22 mouse cellular contexts compared by ENCODE assay signal in genomic region chr15:12438691-12439090, GRCm38 (mm10).
DNase-seq lines count a peak whose midpoint lies in the region; ATAC-seq and TF ChIP-seq lines count a peak whose summit lies in the region.
"Had no signal": no experiment of that assay in that cellular context is flagged by ENCODE, and none has a peak within 500 bp of the region (broad histone marks: within the 10 kb centered on the region; RNA-seq: fewer than 3 reads in every experiment).

No protein-coding gene starts in this region.

- H3K27me3 ChIP-seq in limb, embryonic 15.5 days: no peaks in the 10 kb centered on the region
- no peaks in the 10 kb centered on the region for H3K27me3 ChIP-seq in limb, embryonic 10.5 days (ENCODE audit: low read depth, poor library complexity, severe bottlenecking)
- no peaks in the 10 kb centered on the region for H3K27me3 ChIP-seq in stomach, postnatal 0 days (ENCODE audit: control insufficient read depth, insufficient read depth, low read length)
- H3K27me3 ChIP-seq in midbrain, embryonic 15.5 days (replicated peaks): no peaks in the 10 kb centered on the region
- no peaks in the 10 kb centered on the region for H3K27me3 ChIP-seq in intestine, postnatal 0 days (replicated peaks; ENCODE audit: control insufficient read depth, insufficient read depth, low read length)
- H3K27me3 ChIP-seq: embryonic facial prominence, embryonic 12.5 days; heart, embryonic 12.5 days; neural tube, embryonic 12.5 days; Patski had no signal

- TF ChIP-seq EP300 in stomach, postnatal 0 days (optimal IDR thresholded peaks at IDR 0.05): no peak

- no peaks in the 10 kb centered on the region for H3K9me3 ChIP-seq in limb, embryonic 15.5 days
- H3K9me3 ChIP-seq in limb, embryonic 10.5 days (replicated peaks): no peaks in the 10 kb centered on the region
- no peaks in the 10 kb centered on the region for H3K9me3 ChIP-seq in stomach, postnatal 0 days (ENCODE audit: control insufficient read depth, low read length)
- no peaks in the 10 kb centered on the region for H3K9me3 ChIP-seq in midbrain, embryonic 15.5 days
- H3K9me3 ChIP-seq in intestine, postnatal 0 days (ENCODE audit: control insufficient read depth): no peaks in the 10 kb centered on the region
- H3K9me3 ChIP-seq: embryonic facial prominence, embryonic 12.5 days; heart, embryonic 12.5 days; neural tube, embryonic 12.5 days had no signal

- H3K9ac ChIP-seq in limb, embryonic 15.5 days: no peak overlapping the region
- no peak overlapping the region for H3K9ac ChIP-seq in stomach, postnatal 0 days (ENCODE audit: low read length)
- no peak overlapping the region for H3K9ac ChIP-seq in midbrain, embryonic 15.5 days
- H3K9ac ChIP-seq in intestine, postnatal 0 days (ENCODE audit: low read depth, low read length): no peak overlapping the region
- H3K9ac ChIP-seq: embryonic facial prominence, embryonic 12.5 days; heart, embryonic 12.5 days; hindbrain, embryonic 14.5 days; neural tube, embryonic 12.5 days had no signal

- peak overlapping the region; percentile 65; the same call in 1 of the 2 replicates for H3K27ac ChIP-seq in limb, embryonic 15.5 days
- no peak overlapping the region; the same call in 1 of the 2 replicates for H3K27ac ChIP-seq in limb, embryonic 10.5 days
- peak overlapping the region; percentile 50 for H3K27ac ChIP-seq in stomach, postnatal 0 days (replicated peaks)
- no peak overlapping the region for H3K27ac ChIP-seq in midbrain, embryonic 15.5 days
- no peak overlapping the region for H3K27ac ChIP-seq in intestine, postnatal 0 days (ENCODE audit: low read depth, low read length)
- H3K27ac ChIP-seq: embryonic facial prominence, embryonic 12.5 days; hindbrain, embryonic 14.5 days; layer of hippocampus, adult 2 months; neural tube, embryonic 12.5 days had no signal

- no peak overlapping the region for H3K4me2 ChIP-seq in limb, embryonic 15.5 days
- H3K4me2 ChIP-seq in stomach, postnatal 0 days (replicated peaks; ENCODE audit: low read depth): no peak overlapping the region
- no peak overlapping the region for H3K4me2 ChIP-seq in midbrain, embryonic 15.5 days
- H3K4me2 ChIP-seq in intestine, postnatal 0 days (replicated peaks; ENCODE audit: low read depth): no peak overlapping the region
- H3K4me2 ChIP-seq: embryonic facial prominence, embryonic 12.5 days; heart, embryonic 12.5 days; hindbrain, embryonic 14.5 days; neural tube, embryonic 12.5 days had no signal

- H3K36me3 ChIP-seq in limb, embryonic 15.5 days: no peaks in the 10 kb centered on the region
- H3K36me3 ChIP-seq in limb, embryonic 10.5 days: no peaks in the 10 kb centered on the region; the same call in 1 of the 2 replicates
- no peaks in the 10 kb centered on the region for H3K36me3 ChIP-seq in stomach, postnatal 0 days (ENCODE audit: control insufficient read depth, insufficient read depth, low read length)
- H3K36me3 ChIP-seq in midbrain, embryonic 15.5 days (replicated peaks): no peaks in the 10 kb centered on the region
- H3K36me3 ChIP-seq in intestine, postnatal 0 days (ENCODE audit: control insufficient read depth, insufficient read depth): no peaks in the 10 kb centered on the region
- H3K36me3 ChIP-seq: embryonic facial prominence, embryonic 12.5 days; heart, embryonic 12.5 days; neural tube, embryonic 12.5 days had no signal

- DNase-seq in limb, embryonic 10.5 days (ENCODE audit: low spot score): no peak
- peak; percentile 35 for DNase-seq in MEL-GATA-1-ER (ENCODE audit: extremely low read depth, low read depth)
- DNase-seq in stomach, postnatal 0 days (ENCODE audit: low spot score): no peak
- DNase-seq: adrenal gland, postnatal 10 days; B cell, adult 2 months; cerebellum, adult 8-10 months; heart, postnatal 10 days; layer of hippocampus, postnatal 36 days; right cerebral cortex, postnatal 4 days had no signal

- no peak for ATAC-seq in limb, embryonic 15.5 days (ENCODE audit: insufficient number of reproducible peaks, low FRiP score, low TSS enrichment, low read depth)
- ATAC-seq in megakaryocyte, adult 5-6 weeks (ENCODE audit: poor library complexity, severe bottlenecking): peak; percentile 16; the same call in 1 of the 2 replicates
- ATAC-seq in stomach, postnatal 0 days (ENCODE audit: low FRiP score, low TSS enrichment): no peak
- no peak for ATAC-seq in midbrain, embryonic 15.5 days (replicated peaks)
- ATAC-seq in intestine, postnatal 0 days: no peak
- ATAC-seq: forebrain, embryonic 16.5 days; Patski had no signal

- TF ChIP-seq CTCF in stomach, postnatal 0 days (IDR thresholded peaks at IDR 0.05; ENCODE audit: low read depth): no peak
- TF ChIP-seq CTCF in intestine, postnatal 0 days (IDR thresholded peaks at IDR 0.05; ENCODE audit: low read depth): no peak

- no peak overlapping the region for H3K4me3 ChIP-seq in limb, embryonic 15.5 days
- no peak overlapping the region for H3K4me3 ChIP-seq in limb, embryonic 10.5 days
- no peak overlapping the region for H3K4me3 ChIP-seq in stomach, postnatal 0 days (ENCODE audit: low read depth, low read length)
- no peak overlapping the region for H3K4me3 ChIP-seq in midbrain, embryonic 15.5 days
- H3K4me3 ChIP-seq in intestine, postnatal 0 days (ENCODE audit: low read depth, low read length): no peak overlapping the region
- H3K4me3 ChIP-seq: embryonic facial prominence, embryonic 12.5 days; erythroblast, embryonic 14.5 days; heart, embryonic 12.5 days; layer of hippocampus, adult 2 months; myocyte; neural tube, embryonic 12.5 days had no signal

- peaks cover 34% of the 10 kb centered on the region for H3K4me1 ChIP-seq in limb, embryonic 15.5 days
- H3K4me1 ChIP-seq in limb, embryonic 10.5 days: peaks cover 33% of the 10 kb centered on the region
- H3K4me1 ChIP-seq in stomach, postnatal 0 days (replicated peaks; ENCODE audit: control insufficient read depth, insufficient read depth): no peaks in the 10 kb centered on the region
- no peaks in the 10 kb centered on the region for H3K4me1 ChIP-seq in midbrain, embryonic 15.5 days
- no peaks in the 10 kb centered on the region for H3K4me1 ChIP-seq in intestine, postnatal 0 days (replicated peaks; ENCODE audit: control insufficient read depth, insufficient read depth, low read length)
- H3K4me1 ChIP-seq: neural tube, embryonic 12.5 days had no signal

- 69% methylated on average over 6 of the region's 6 CpGs for WGBS in limb, embryonic 15.5 days
- WGBS in limb, embryonic 10.5 days: 73% methylated on average over 6 of the region's 6 CpGs
- WGBS in stomach, postnatal 0 days: 59% methylated on average over 6 of the region's 6 CpGs
- WGBS in midbrain, embryonic 15.5 days: 83% methylated on average over 6 of the region's 6 CpGs
- WGBS in intestine, postnatal 0 days: 62% methylated on average over 6 of the region's 6 CpGs

Comparison
In these comparisons a context has a peak if more than half of its experiments do, and no peak if none do; other contexts are left out.
1. H3K27ac ChIP-seq: peak in limb, embryonic 15.5 days (single experiment) and stomach, postnatal 0 days (single experiment); none in limb, embryonic 10.5 days (single experiment), midbrain, embryonic 15.5 days (single experiment) and intestine, postnatal 0 days (single experiment).